Mouse (Mus musculus) C2C12 (cell line): ENCODE data around the gene Git2.

Experiments
- CTCF ChIP-seq: IDR thresholded peaks from one replicate; pipeline ENCODE4 v1.5.1; 2011; ENCODE audit not compliant: control insufficient read depth, insufficient read depth, insufficient read length
- MAX ChIP-seq: IDR thresholded peaks from one replicate; pipeline ENCODE4 v1.6.1; 2011; ENCODE audit warnings: mild to moderate bottlenecking, control low read depth
- MYOD1 ChIP-seq: IDR thresholded peaks from one replicate; pipeline ENCODE4 v1.6.1; 2011; ENCODE audit warnings: low read depth; ENCODE audit not compliant: control insufficient read depth, insufficient read length
- MYOG ChIP-seq: IDR thresholded peaks from one replicate; pipeline ENCODE4 v1.6.1; 2011; ENCODE audit not compliant: control insufficient read depth, insufficient read length; ENCODE audit errors: extremely low read depth
- USF1 ChIP-seq: IDR thresholded peaks from one replicate; pipeline ENCODE4 v1.6.1; 2011; ENCODE audit warnings: low read depth, mild to moderate bottlenecking, control low read depth, moderate library complexity

- no peak for TF ChIP-seq CTCF
- TF ChIP-seq USF1, result no peak
- no peak for TF ChIP-seq MYOD1
- no peak for TF ChIP-seq MYOG
- no peak for TF ChIP-seq MAX
Measured at GRCm38 (mm10) chr5:114685986-114686385, 89.3 kb downstream of the Git2 start.
